Mouse (Mus musculus): ENCODE results near the gene Btaf1.

DNA sequence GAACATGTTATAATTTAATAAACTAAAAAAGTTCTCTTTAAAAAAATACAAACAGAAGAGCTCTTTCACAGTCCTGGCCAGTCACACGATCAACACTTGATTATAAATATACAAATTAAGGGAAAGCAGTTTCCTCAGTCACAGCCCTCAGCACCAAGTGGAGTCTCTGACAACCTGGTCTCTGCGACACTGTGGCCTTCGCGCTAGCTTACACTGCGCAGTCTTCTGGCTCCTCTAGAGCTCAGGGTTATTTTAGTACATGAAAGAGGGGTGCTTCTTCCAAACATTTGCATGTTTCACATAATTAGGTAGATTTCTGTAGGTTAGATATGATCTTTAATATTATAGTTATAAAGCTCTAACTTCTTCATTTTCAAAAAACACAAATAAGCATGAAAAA is 96.3 kb downstream of the Btaf1 start:
- TF ChIP-seq CTCF (conservative IDR thresholded peaks at IDR 0.05; ENCODE audit: low read length), result no peak
- no peak for TF ChIP-seq NANOG (IDR thresholded peaks at IDR 0.05; ENCODE audit: borderline replicate concordance, low read length)
- no peak for TF ChIP-seq POU5F1 (IDR thresholded peaks at IDR 0.05; ENCODE audit: borderline replicate concordance, low read length)
